Mouse (Mus musculus): ENCODE measurements around the gene Vsnl1.
A peak's percentile ranks its signal among the peaks of the same experiment; 100 is the strongest.

Gene Vsnl1

DNA sequence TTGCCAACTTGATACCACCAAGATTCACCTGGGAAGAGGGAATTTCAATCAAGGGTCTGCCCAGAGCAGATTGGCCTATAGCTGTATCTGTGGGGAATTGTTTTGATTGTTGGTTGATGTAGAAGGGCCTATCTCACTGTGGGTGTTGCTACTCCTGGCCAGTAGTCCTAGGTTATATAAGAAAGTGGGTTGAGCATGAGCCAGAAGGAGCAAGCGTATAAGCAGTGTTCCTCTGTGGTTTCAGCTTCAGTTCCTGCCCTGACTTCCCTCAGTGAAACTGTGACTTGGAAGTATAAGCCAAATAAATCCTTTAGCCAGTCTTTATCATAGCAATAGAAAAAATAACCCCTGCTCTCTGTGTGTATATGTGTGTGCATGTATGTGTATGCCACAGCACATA is 51.7 kb downstream of the Vsnl1 start:
- no peak for DNase-seq (ENCODE audit: low spot score)

DNA sequence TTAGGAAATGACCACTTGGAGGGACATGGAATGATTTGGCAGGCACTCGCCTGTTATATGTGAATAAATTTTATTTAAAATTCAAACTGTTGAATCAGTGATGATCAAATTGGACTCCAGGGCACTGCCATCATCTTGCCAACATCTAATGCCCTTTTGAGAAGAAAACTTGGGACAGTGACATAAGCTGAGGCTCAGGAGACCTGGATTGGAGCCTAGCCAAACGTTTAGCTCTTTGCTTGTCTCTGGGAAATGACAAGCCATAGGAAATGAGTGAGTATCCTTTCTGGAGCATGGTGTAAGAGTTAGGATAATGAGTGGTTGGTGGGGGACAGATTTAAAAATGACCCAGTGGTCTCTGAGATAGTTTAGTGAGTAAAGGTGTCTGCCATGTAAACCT is 57.0 kb downstream of the Vsnl1 start:
- DNase-seq (ENCODE audit: low spot score): no peak

DNA sequence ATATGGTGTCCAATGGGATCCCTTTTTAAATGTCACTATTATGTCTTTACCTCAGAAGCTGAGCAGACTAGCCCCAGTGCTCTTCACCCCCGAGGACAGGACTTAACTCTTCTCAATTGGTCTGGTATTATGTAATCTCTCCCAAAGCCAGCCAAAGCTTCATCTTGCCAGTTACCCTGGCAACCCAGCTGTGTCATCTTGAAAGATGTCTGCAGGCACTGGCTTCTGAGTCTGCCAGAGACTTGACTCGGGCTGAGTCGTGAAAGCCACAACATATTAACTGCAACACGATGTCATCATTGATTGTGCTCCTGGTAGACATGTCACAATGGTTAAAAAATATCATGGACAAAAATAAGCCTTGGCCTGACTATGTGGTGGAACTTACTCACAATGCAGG is 66.4 kb downstream of the Vsnl1 start:
- DNase-seq (ENCODE audit: low spot score): no peak

- DNase-seq (ENCODE audit: low spot score): no peak
Observed at GRCm38 (mm10) chr12:11367099-11367765, 69.2 kb downstream of the Vsnl1 start.

- no peak for DNase-seq (ENCODE audit: low spot score)
Observed at GRCm38 (mm10) chr12:11364870-11365269, 71.5 kb downstream of the Vsnl1 start.

DNA sequence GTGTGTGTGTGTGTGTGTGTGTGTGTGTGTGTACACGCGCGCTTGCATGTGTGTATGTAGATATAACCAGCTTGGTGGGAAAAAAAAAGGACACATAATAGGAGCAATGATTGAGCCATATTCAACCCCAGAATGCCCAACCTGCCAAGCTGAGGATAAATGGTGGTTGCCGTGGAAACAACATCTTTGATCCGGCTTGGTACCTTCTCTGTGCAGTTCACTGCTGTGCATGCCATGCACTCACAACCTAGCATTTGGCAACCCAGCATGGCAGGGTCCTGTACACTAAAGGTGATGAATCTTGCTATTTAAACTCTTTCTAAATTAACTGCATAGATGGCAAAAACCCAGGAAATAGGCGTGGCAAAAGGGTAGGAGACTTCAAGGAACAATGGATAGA is 74.0 kb downstream of the Vsnl1 start:
- DNase-seq (ENCODE audit: low spot score): no peak

DNA sequence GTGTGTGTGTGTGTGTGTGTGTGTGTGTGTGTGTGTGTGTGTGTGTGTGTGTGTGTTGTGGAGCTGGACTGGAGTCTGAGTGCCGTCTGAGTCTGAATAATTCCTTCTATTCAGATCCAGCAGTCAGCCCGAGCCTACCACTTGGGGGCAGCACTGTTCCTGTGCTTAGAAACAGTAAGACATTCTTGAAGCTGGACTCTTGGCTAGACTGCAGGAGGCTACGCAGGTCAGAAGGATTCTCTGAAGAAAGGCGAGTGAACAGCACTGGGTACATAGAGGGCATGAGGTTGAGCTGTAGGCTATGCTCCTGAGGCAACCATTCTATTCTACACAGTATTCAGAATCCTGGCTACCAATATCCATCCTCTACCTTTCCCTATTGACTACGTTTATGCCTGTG is 85.5 kb downstream of the Vsnl1 start:
- peak; percentile 9 for DNase-seq (ENCODE audit: low spot score)

DNA sequence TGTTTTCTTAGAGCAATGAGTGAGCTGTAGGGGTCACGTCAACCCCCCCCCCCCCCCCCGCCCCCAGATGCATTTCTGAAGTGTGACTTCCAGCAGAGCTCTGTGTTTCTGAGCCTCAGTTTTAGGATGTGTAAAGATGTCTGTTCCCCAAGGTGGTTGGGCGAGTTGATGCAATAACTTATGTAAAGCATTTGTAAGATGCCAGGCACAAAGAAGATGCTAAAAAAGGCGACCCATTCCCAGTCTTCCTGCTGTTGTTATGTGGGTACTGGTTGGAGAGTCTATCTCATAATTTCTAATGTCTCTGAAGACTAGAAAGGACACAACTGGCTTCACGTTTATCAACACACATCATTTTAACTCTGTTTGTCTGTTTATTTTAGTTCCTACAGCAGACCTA is 86.5 kb downstream of the Vsnl1 start:
- no peak for DNase-seq (ENCODE audit: low spot score)

- no peak for DNase-seq (ENCODE audit: low spot score)
Observed at GRCm38 (mm10) chr12:11348423-11348822, 88.0 kb downstream of the Vsnl1 start.

DNA sequence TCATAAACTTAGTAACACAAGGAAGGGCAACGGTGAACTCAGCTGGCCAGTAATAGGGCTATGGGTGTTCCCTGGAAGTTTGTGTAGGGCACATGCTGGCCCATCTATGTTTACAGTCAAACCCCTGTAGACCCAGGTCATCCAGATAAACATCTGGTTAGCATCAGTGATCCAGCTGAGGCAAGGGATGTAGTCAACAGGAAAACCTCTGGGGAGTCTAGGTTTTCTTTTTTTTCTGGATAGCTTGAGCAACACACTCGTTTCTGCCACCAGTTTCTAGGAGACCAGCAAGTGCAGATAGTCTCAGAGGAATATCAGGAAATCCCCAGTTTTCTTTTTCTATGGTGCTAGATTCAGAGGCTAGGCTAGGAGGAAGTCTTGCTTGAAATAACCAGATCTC is 90.5 kb downstream of the Vsnl1 start:
- no peak for DNase-seq (ENCODE audit: low spot score)

DNA sequence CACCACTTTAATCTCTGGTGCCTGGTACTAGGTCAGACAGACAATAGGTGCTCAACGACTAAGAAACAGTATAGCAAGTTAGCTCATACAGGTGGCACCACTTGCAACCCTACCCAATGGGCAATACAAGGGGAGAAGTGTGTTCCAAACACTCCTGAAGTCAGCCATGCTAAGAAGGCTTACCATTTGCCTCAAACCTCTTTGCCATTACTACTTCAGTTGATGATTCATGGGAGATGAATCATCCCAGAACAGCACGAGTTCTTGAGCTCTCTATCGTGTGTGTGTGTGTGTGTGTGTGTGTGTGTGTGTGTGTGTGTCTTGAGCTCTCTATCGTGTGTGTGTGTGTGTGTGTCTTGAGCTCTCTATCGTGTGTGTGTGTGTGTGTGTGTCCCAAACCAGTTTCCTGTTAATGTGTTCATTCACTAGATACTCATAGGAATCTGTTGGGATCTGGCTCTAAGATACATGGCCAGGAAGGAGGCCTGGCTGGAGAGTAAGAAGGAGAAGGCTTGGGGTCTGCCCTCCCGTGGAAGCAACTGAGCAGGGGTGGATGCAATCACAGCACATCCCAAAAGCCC is 94.3 kb downstream of the Vsnl1 start:
- DNase-seq (ENCODE audit: low spot score): no peak

DNA sequence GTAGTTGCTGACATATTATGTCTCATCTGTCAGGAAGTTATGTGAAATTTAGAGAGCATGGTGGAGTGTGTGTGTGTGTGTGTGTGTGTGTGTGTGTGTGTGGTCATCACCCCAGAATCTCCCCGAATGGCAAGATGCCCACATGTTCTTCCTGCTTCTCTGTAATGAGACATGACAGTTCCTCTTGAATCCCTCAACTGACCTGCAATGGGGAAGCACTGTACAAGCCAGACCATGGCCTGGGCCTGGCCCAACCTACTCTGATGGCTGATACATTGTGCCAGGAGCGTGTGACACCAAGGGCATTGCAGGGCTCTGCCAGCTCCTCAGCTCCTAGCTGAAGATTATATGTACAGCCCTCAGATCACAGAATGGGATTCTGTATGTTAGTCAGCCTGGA is 98.2 kb downstream of the Vsnl1 start:
- no peak for DNase-seq (ENCODE audit: low spot score)

- DNase-seq (ENCODE audit: low spot score): no peak
Observed at GRCm38 (mm10) chr12:11336845-11337244, 99.6 kb downstream of the Vsnl1 start.

GRCm38 (mm10) chr12:11326483-11326882 is 109.9 kb downstream of the Vsnl1 start:
- DNase-seq (ENCODE audit: low spot score): no peak

- no peak for DNase-seq (ENCODE audit: low spot score)
Observed at GRCm38 (mm10) chr12:11324480-11324879, 111.9 kb downstream of the Vsnl1 start.

DNA sequence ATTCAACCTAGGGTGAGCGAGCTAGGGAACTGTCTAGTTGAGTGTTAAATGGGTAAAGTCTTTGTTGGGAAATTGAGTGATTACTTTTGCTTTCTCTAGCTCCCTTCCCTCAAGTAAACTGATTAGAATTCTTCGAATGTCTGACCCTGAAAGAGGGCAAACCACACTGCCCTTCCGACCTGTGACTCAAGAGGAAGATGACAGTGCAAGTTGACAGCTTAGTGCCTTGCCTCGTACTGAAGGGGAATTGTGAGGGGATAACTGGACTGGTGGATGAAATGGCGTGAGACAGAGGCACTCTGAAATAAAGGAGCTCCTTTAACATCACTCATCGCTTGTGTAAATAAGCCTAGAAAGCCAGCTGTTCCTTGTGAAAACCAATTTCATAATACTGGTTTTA is 118.7 kb downstream of the Vsnl1 start:
- no peak for DNase-seq (ENCODE audit: low spot score)

DNA sequence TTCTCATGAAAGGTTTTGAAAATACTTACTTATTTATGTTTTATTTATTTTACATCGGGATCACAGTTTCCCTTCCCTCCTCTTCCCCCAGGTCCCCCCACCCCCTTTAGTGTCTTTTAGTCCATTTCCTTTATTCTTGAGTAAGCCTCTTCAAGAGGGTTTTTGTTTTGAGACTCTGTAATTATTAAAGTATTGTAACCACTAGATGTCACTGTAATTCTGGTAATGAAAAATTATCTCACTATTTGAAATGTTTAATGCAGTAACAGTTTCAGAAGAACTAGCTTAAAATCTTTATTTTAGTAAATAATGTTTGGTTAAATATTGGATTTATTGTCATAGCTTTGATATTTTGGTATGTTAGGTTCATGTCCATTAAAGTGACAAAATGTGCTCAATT is 122.6 kb downstream of the Vsnl1 start:
- no peak for DNase-seq (ENCODE audit: low spot score)

- no peak for DNase-seq (ENCODE audit: low spot score)
Observed at GRCm38 (mm10) chr12:11311106-11311505, 125.3 kb downstream of the Vsnl1 start.

- DNase-seq (ENCODE audit: low spot score): no peak
Observed at GRCm38 (mm10) chr12:11306753-11307645, 129.4 kb downstream of the Vsnl1 start.

DNA sequence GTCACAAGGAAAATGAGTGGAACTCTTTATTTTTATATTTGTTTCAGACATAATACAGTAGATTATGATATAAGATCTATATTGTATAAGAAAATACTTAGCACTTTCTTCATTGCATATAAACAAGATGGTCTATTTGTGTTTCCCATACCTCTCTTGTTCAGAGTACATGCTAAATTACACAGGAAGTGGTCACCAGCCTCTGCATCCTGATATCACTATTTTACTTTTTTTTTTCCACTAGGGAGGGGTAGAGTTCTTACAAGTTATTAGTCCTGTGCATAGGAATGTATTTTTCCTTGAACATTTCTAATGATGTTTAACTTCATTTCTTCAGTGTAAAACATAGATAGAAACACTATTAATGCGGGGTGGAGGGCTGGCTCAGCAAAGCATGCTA is 135.6 kb downstream of the Vsnl1 start:
- DNase-seq (ENCODE audit: low spot score): no peak

DNA sequence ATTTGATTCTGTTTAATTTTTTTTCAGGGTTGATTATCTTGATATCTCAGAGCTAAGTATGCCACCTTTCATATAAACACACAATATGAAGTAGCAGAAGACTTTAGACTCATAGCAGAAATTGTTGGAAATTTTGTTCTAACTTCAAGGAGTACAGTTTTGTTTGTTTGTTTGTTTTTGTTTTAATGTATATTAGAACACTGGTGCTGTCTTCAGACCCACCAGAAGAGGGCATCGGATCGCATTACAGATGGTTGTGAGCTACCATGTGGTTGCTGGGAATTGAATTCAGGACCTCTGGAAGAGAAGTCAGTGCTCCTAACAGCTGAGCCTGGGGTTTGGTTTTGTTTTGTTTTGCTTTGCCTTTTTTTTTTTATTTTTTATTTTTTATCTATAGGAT is 150.0 kb downstream of the Vsnl1 start:
- no peak for DNase-seq (ENCODE audit: low spot score)

DNA sequence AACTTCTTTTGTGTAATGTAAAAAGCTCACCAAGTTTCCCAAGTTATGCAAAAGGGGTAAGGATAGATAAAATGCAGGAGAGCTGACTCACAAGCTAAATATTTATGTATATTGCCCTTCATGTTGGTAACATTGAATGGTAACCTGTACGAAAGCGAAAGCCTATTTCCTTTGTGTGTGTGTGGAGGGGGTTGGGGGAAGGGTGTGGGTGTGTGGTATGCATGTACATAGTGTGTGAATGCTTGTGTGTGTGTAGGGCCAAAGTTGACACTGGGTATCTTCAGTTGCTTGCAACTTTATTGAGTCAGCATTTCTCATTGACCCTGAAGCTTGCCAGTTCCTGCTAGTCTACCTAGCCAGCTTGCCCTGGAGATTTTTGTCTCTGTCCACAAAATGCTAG is 154.8 kb downstream of the Vsnl1 start:
- no peak for DNase-seq (ENCODE audit: low spot score)

GRCm38 (mm10) chr12:11279886-11280285 is 156.5 kb downstream of the Vsnl1 start:
- no peak for DNase-seq (ENCODE audit: low spot score)

Data from MN1 (cell line).